Mouse (Mus musculus) spleen, postnatal 4 days (tissue): Measurements from ENCODE around the gene Arhgef38.

Experiments used
- DNase-seq, 2 experiments: peaks; one replicate each; pipeline ENCODE4 v3.0.0; 2022; ENCODE audit warnings: low spot score in 2 of 2

The Arhgef38 gene

GRCm38 (mm10) chr3:133092274-133092853 lies 142.4 kb downstream of the Arhgef38 start:
- no peak for DNase-seq

GRCm38 (mm10) chr3:133091664-133092273 lies 143.0 kb downstream of the Arhgef38 start, which contains the start of the genes Ints12 and Gstcd:
Gene Ints12 (plus strand): TSS chr3:133091840.
Gene Gstcd (minus strand): TSS chr3:133092033.
- DNase-seq = peak; percentile 88 to 93

GRCm38 (mm10) chr3:133091121-133091663 lies 143.6 kb downstream of the Arhgef38 start:
- peak in 1 of 2 experiments; percentile 16 for DNase-seq

DNA sequence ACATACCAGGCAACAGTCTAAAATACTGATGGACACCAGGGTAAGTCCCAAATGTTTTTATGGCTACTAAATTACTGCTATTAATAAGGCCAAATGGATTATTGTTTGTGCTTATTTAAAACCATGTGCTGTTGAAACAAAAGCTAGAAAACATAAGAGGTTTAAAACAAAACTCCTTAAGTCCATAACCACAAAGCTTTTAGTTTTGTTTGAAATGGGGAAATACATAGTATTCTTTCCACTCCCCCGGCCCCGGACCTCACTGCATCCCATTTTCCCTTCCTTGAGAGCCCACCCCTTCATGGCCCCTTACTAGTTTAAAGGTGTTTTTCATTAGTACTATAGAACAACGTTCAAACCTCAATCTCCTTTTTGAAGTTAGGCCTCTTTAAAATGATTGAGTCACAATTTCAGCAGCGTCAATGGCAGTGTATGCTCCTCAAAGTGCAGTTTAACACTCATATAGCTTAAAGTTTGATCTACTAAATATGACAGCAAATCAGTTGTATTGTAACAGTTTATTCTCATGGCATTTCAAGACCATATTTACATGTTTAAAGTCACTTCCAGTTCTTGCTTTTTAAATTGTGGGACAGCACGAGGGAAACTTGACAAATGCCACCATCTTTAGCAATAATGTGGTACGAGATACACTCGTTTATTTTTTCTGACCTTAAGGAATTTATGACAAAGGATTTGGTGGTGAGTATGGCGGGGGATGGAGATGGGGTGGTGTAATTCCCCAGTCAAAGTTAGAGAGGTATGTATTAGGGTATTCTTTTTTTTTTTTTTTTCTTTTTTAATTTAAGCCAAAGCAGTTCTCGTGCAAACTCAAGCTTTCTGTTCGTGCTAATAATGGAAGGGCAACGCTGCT lies 144.3 kb downstream of the Arhgef38 start:
- no peak for DNase-seq

DNA sequence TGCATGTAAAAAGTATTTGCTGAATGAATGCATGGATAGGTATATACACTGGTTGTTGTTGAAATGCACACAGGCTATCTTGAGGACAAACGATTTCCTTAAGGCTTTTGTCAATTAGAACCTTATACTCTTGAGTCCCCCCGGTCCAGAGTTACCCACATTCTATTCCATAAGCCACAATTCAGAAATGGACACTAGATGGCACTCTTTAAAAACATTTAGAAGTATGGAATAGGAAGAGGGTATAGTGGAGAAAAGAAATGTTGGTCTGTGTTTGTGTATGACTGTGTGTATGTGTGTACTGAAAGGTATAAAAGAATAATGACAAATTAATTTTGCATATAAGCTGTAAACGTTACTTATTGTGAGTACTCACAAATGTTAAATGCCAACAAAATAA lies 148.9 kb downstream of the Arhgef38 start:
- DNase-seq = no peak

- no peak for DNase-seq
Measured at GRCm38 (mm10) chr3:133082736-133083135, 152.0 kb downstream of the Arhgef38 start.

- no peak for DNase-seq
Measured at GRCm38 (mm10) chr3:133075560-133075959, 159.2 kb downstream of the Arhgef38 start.
